In genomic region chr10:52416458-52416857, GRCm38 (mm10) we compare ENCODE assay signal across 8 mouse cellular contexts. TPM values are rescaled to one million over a fixed set of nuclear protein-coding genes. Genes with fewer than 3 reads are reported as not detected.
DNase-seq lines count a peak whose midpoint lies in the region; ATAC-seq lines count a peak whose summit lies in the region.

No protein-coding gene starts in this region.

- peaks cover 4% of the 10 kb centered on the region; the same call in 1 of the 2 replicates for H3K27me3 ChIP-seq in erythroblast, embryonic 14.5 days (ENCODE audit: control insufficient read depth)
- no peaks in the 10 kb centered on the region for H3K27me3 ChIP-seq in forebrain, embryonic 16.5 days (replicated peaks; ENCODE audit: control insufficient read depth, insufficient read depth, low read length)
- no peaks in the 10 kb centered on the region for H3K27me3 ChIP-seq in liver, embryonic 12.5 days (replicated peaks)

- WGBS in forebrain, embryonic 16.5 days, result 51% methylated on average over 2 of the region's 2 CpGs
- WGBS in liver, embryonic 12.5 days (ENCODE audit: insufficient replicate concordance), result 49% methylated on average over 2 of the region's 2 CpGs

- H3K27ac ChIP-seq in forebrain, embryonic 16.5 days (ENCODE audit: low read length), result no peak overlapping the region
- H3K27ac ChIP-seq in liver, embryonic 12.5 days, result no peak overlapping the region

- H3K9me3 ChIP-seq in erythroblast, embryonic 14.5 days (ENCODE audit: control insufficient read depth, low read length), result no peaks in the 10 kb centered on the region
- no peaks in the 10 kb centered on the region for H3K9me3 ChIP-seq in forebrain, embryonic 16.5 days (ENCODE audit: control insufficient read depth, low read length)
- no peaks in the 10 kb centered on the region for H3K9me3 ChIP-seq in liver, embryonic 12.5 days (replicated peaks)

- ATAC-seq in erythroblast, adult 5-6 weeks (replicated peaks; ENCODE audit: low FRiP score, poor library complexity, severe bottlenecking), result no peak
- ATAC-seq in forebrain, embryonic 16.5 days, result no peak
- no peak for ATAC-seq in liver, embryonic 12.5 days

- peak; percentile 75 for DNase-seq in 3T3-L1 (ENCODE audit: low read depth, low spot score)
- DNase-seq in layer of hippocampus, adult 8-10 months (ENCODE audit: low spot score in 2 of 2), result no peak
- DNase-seq in spleen, postnatal 14 days (ENCODE audit: low spot score in 2 of 2), result no peak
- DNase-seq in right cerebral cortex, postnatal 14 days, result no peak

- H3K4me1 ChIP-seq in erythroblast, embryonic 14.5 days (ENCODE audit: control insufficient read depth), result peaks cover 40% of the 10 kb centered on the region
- peaks cover 24% of the 10 kb centered on the region for H3K4me1 ChIP-seq in forebrain, embryonic 16.5 days (replicated peaks; ENCODE audit: control insufficient read depth, insufficient read depth, low read length)
- peaks cover 44% of the 10 kb centered on the region for H3K4me1 ChIP-seq in liver, embryonic 12.5 days

- H3K36me3 ChIP-seq in erythroblast, embryonic 14.5 days (ENCODE audit: control insufficient read depth), result no peaks in the 10 kb centered on the region; the same call in 1 of the 2 replicates
- no peaks in the 10 kb centered on the region for H3K36me3 ChIP-seq in forebrain, embryonic 16.5 days (ENCODE audit: control insufficient read depth, insufficient read depth)
- no peaks in the 10 kb centered on the region for H3K36me3 ChIP-seq in liver, embryonic 12.5 days

- H3K9ac ChIP-seq in forebrain, embryonic 16.5 days (replicated peaks; ENCODE audit: low read depth, low read length), result no peak overlapping the region
- H3K9ac ChIP-seq in liver, embryonic 12.5 days, result peak overlapping the region; percentile 24; the same call in 1 of the 2 replicates

- H3K4me2 ChIP-seq in forebrain, embryonic 16.5 days (ENCODE audit: low read length), result peak overlapping the region; percentile 58
- H3K4me2 ChIP-seq in liver, embryonic 12.5 days, result peak overlapping the region; percentile 89

- H3K4me3 ChIP-seq in erythroblast, embryonic 14.5 days (replicated peaks), result peak overlapping the region; percentile 93
- H3K4me3 ChIP-seq in forebrain, embryonic 16.5 days (replicated peaks; ENCODE audit: low read length), result no peak overlapping the region
- peak overlapping the region; percentile 96 for H3K4me3 ChIP-seq in liver, embryonic 12.5 days

RNA-seq across cellular contexts. Expression of gene Nus1, which starts 0.9 kb away (rescaled TPM):
- polyA plus RNA-seq in erythroblast, embryonic 14.5 days (2012), result 0.65 and 0.82 TPM in 2 replicates
- total RNA-seq in erythroblast, adult 5-6 weeks (2015; ENCODE audit: low replicate concordance), result 5.6 and 10.0 TPM in 2 replicates
- total RNA-seq in erythroblast, adult 5-6 weeks (2017; ENCODE audit: low replicate concordance), result 7.2 and 10.0 TPM in 2 replicates
- polyA plus RNA-seq in forebrain, embryonic 16.5 days (2015; fragmentation: Nextera tagmentation; extraction: Ambion mirVana), result 19.2 and 20.3 TPM in 2 replicates
- polyA plus RNA-seq in liver, embryonic 12.5 days (2016; fragmentation: Nextera tagmentation; extraction: Ambion mirVana), result 10.5 and 12.0 TPM in 2 replicates
- 10 to 100 TPM; 55.9 to 75.5 (median 64.1) TPM for total RNA-seq in layer of hippocampus, adult 8-10 months (2022)

RNA-seq across cellular contexts. Expression of gene Nepn, which starts 27.7 kb away (rescaled TPM):
- polyA plus RNA-seq in erythroblast, embryonic 14.5 days (2012), result not detected in 2 replicates
- not detected in 2 replicates for total RNA-seq in erythroblast, adult 5-6 weeks (2015; ENCODE audit: low replicate concordance)
- not detected in 2 replicates for total RNA-seq in erythroblast, adult 5-6 weeks (2017; ENCODE audit: low replicate concordance)
- polyA plus RNA-seq in forebrain, embryonic 16.5 days (2015; fragmentation: Nextera tagmentation; extraction: Ambion mirVana), result not detected in 2 replicates
- 0.32 and 1.2 TPM in 2 replicates for polyA plus RNA-seq in liver, embryonic 12.5 days (2016; fragmentation: Nextera tagmentation; extraction: Ambion mirVana)
- total RNA-seq in layer of hippocampus, adult 8-10 months (2022), result not detected

RNA-seq across cellular contexts. Expression of gene Gopc, which starts 34.5 kb away (rescaled TPM):
- 0.02 and 0.05 TPM in 2 replicates for polyA plus RNA-seq in erythroblast, embryonic 14.5 days (2012)
- 2.1 and 2.9 TPM in 2 replicates for total RNA-seq in erythroblast, adult 5-6 weeks (2015; ENCODE audit: low replicate concordance)
- 1.4 and 15.9 TPM in 2 replicates for total RNA-seq in erythroblast, adult 5-6 weeks (2017; ENCODE audit: low replicate concordance)
- 25.4 and 26.8 TPM in 2 replicates for polyA plus RNA-seq in forebrain, embryonic 16.5 days (2015; fragmentation: Nextera tagmentation; extraction: Ambion mirVana)
- 9.9 and 10.5 TPM in 2 replicates for polyA plus RNA-seq in liver, embryonic 12.5 days (2016; fragmentation: Nextera tagmentation; extraction: Ambion mirVana)
- 10 to 100 TPM; 35.3 to 40.5 (median 39.4) TPM for total RNA-seq in layer of hippocampus, adult 8-10 months (2022)

RNA-seq across cellular contexts. Expression of gene Gm26741, which starts 57.9 kb away (rescaled TPM):
- polyA plus RNA-seq in erythroblast, embryonic 14.5 days (2012), result not detected in 2 replicates
- not detected in 2 replicates for total RNA-seq in erythroblast, adult 5-6 weeks (2015; ENCODE audit: low replicate concordance)
- not detected in 2 replicates for total RNA-seq in erythroblast, adult 5-6 weeks (2017; ENCODE audit: low replicate concordance)
- polyA plus RNA-seq in forebrain, embryonic 16.5 days (2015; fragmentation: Nextera tagmentation; extraction: Ambion mirVana), result not detected in 2 replicates
- not detected in 2 replicates for polyA plus RNA-seq in liver, embryonic 12.5 days (2016; fragmentation: Nextera tagmentation; extraction: Ambion mirVana)
- not detected for total RNA-seq in layer of hippocampus, adult 8-10 months (2022)

Comparison
In these comparisons a context has a peak if more than half of its experiments do, and no peak if none do; other contexts are left out.
1. RNA of gene Gopc, which starts 34.5 kb away (polyA plus RNA-seq): 25.4 to 26.8 TPM in forebrain, embryonic 16.5 days and 9.9 to 10.5 TPM in liver, embryonic 12.5 days; 0.02 to 0.05 TPM in erythroblast, embryonic 14.5 days; every median in the first group is over 10 times any median in the second.